Mouse (Mus musculus) thymus, postnatal 4 days (tissue): ENCODE measurements around the gene A730061H03Rik.

Experiments used
- DNase-seq: peaks from one replicate; pipeline ENCODE4 v3.0.0; 2021

A730061H03Rik gene

GRCm38 (mm10) chr14:55542268-55542667, 17.9 kb downstream of the A730061H03Rik start:
- no peak for DNase-seq

GRCm38 (mm10) chr14:55540787-55541321, 19.4 kb downstream of the A730061H03Rik start:
- peak; percentile 38 for DNase-seq

- peak; percentile 38 for DNase-seq
Observed at GRCm38 (mm10) chr14:55540067-55540786, 20.0 kb downstream of the A730061H03Rik start, which contains the start of gene Pck2. TSS of gene Pck2 (plus strand) at chr14:55540266.

GRCm38 (mm10) chr14:55536116-55536745, 24.0 kb downstream of the A730061H03Rik start:
- peak; percentile 71 for DNase-seq

GRCm38 (mm10) chr14:55527940-55528339, 32.3 kb downstream of the A730061H03Rik start:
- DNase-seq = peak; percentile 51

GRCm38 (mm10) chr14:55526674-55527073, 33.5 kb downstream of the A730061H03Rik start:
- no peak for DNase-seq

GRCm38 (mm10) chr14:55524785-55525184, 35.4 kb downstream of the A730061H03Rik start, which contains the start of gene Nrl:
TSS of gene Nrl (minus strand) at chr14:55524981.
- no peak for DNase-seq

- DNase-seq = no peak
Observed at GRCm38 (mm10) chr14:55524062-55524461, 36.1 kb downstream of the A730061H03Rik start.

GRCm38 (mm10) chr14:55520451-55521361, 39.5 kb downstream of the A730061H03Rik start:
- peak; percentile 41 for DNase-seq

- DNase-seq = no peak
Observed at GRCm38 (mm10) chr14:55519604-55520003, 40.6 kb downstream of the A730061H03Rik start.

- no peak for DNase-seq
Observed at GRCm38 (mm10) chr14:55518897-55519296, 41.3 kb downstream of the A730061H03Rik start.

GRCm38 (mm10) chr14:55515846-55516245, 44.4 kb downstream of the A730061H03Rik start:
- no peak for DNase-seq

- DNase-seq = no peak
Observed at GRCm38 (mm10) chr14:55513927-55514326, 46.3 kb downstream of the A730061H03Rik start.

GRCm38 (mm10) chr14:55511037-55511436, 49.2 kb downstream of the A730061H03Rik start:
- no peak for DNase-seq

GRCm38 (mm10) chr14:55510125-55510731, 50.0 kb downstream of the A730061H03Rik start, which contains the start of gene Cpne6:
TSS of gene Cpne6 (plus strand) at chr14:55510445.
- no peak for DNase-seq
